In the genomic region with DNA sequence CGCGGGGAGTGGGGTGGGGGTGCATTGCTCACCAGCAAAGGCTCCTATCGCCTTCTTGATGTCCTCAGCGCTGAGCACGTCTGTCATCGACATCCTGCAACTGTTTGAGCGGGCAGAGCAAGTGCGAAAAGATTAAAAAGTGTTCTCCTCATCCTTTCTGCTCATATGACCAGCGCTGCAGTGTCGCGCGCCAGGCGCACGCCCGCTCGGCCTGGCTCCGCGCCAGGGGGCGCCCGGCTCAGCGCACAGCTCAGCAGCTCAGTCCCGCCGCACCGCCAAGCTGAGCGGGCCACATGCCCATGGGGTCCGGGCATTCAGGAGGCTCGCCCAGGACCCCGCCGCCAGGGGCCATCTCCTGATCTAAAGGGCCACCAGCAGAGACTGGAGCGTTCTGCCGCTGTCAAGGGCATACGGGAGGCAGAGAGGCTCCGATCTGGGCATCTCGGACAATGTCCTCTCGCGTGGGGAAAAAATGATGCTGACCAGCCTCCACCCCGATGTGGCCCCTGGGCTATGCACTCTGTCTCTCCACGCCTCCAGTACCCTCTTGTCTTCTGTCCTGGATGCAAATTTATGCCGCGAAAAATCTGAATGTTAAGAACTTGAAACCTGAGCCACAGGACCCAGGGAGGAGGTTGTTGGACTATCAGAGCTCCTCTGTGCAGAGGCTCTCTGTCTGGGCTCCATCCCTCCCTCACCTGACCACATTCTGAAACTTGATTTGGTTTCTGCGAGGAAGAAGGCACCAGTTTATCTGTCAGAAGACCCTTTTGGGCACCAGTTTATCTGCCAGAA, we compare ENCODE assay signal across 9 mouse cellular contexts. TPM values are rescaled to one million over a fixed set of nuclear protein-coding genes. Genes with fewer than 3 reads are reported as not detected.
DNase-seq lines count a peak whose midpoint lies in the region; ATAC-seq lines count a peak whose summit lies in the region.
"Had no signal": no experiment of that assay in that cellular context is flagged by ENCODE, and none has a peak within 500 bp of the region (broad histone marks: within the 10 kb centered on the region; RNA-seq: fewer than 3 reads in every experiment).

No protein-coding gene starts in this region.

- H3K9me3 ChIP-seq in forebrain, embryonic 12.5 days, result no peaks in the 10 kb centered on the region
- no peaks in the 10 kb centered on the region for H3K9me3 ChIP-seq in intestine, embryonic 15.5 days

- peak; percentile 78 for ATAC-seq in forebrain, embryonic 12.5 days (ENCODE audit: low FRiP score)
- ATAC-seq in intestine, embryonic 15.5 days, result no peak

- peak overlapping the region; percentile 30 for H3K4me3 ChIP-seq in forebrain, embryonic 12.5 days (replicated peaks)
- peak overlapping the region; percentile 21; the same call in 1 of the 2 replicates for H3K4me3 ChIP-seq in intestine, embryonic 15.5 days (replicated peaks)

- H3K27ac ChIP-seq in forebrain, embryonic 12.5 days, result no peak overlapping the region
- no peak overlapping the region for H3K27ac ChIP-seq in intestine, embryonic 15.5 days
- H3K27ac ChIP-seq: macrophage had no signal

- H3K36me3 ChIP-seq in forebrain, embryonic 12.5 days (replicated peaks), result no peaks in the 10 kb centered on the region
- no peaks in the 10 kb centered on the region for H3K36me3 ChIP-seq in intestine, embryonic 15.5 days

- WGBS in forebrain, embryonic 12.5 days, result 1% methylated on average over 41 of the region's 41 CpGs
- 3% methylated on average over 41 of the region's 41 CpGs for WGBS in intestine, embryonic 15.5 days

- peaks cover 10% of the 10 kb centered on the region for H3K4me1 ChIP-seq in forebrain, embryonic 12.5 days
- H3K4me1 ChIP-seq in intestine, embryonic 15.5 days (replicated peaks), result peaks cover 4% of the 10 kb centered on the region; the same call in 1 of the 2 replicates

- H3K27me3 ChIP-seq in forebrain, embryonic 12.5 days, result peaks cover 63% of the 10 kb centered on the region
- H3K27me3 ChIP-seq in intestine, embryonic 15.5 days (replicated peaks), result peaks cover 56% of the 10 kb centered on the region

- H3K9ac ChIP-seq in forebrain, embryonic 12.5 days, result peak overlapping the region; percentile 46; the same call in 1 of the 2 replicates
- H3K9ac ChIP-seq in intestine, embryonic 15.5 days, result peak overlapping the region; percentile 8; the same call in 1 of the 2 replicates

- DNase-seq in right cerebral cortex, adult 18-20 months, result peak; percentile 50
- DNase-seq in right cerebral cortex, postnatal 36 days (ENCODE audit: low spot score in 2 of 2), result no peak
- DNase-seq in cerebellum, adult 11 months, result peak; percentile 36
- peak; percentile 36 for DNase-seq in liver
- peak; percentile 79 for DNase-seq in retina, postnatal 1 day
- no peak for DNase-seq in yolk sac, embryonic 10.5 days (ENCODE audit: low spot score)

- H3K4me2 ChIP-seq in forebrain, embryonic 12.5 days, result peak overlapping the region; percentile 57
- H3K4me2 ChIP-seq in intestine, embryonic 15.5 days (replicated peaks), result peak overlapping the region; percentile 56

RNA-seq across cellular contexts. Expression of a gene that starts 1.9 kb away (rescaled TPM):
- polyA plus RNA-seq in forebrain, embryonic 12.5 days (2016; fragmentation: Nextera tagmentation; extraction: Ambion mirVana), result not detected in 2 replicates
- not detected in 2 replicates for polyA plus RNA-seq in intestine, embryonic 15.5 days (2015; fragmentation: Nextera tagmentation; extraction: Ambion mirVana)
- polyA plus RNA-seq: macrophage had no signal

RNA-seq across cellular contexts. Expression of a gene that starts 30.3 kb away (rescaled TPM):
- polyA plus RNA-seq in forebrain, embryonic 12.5 days (2016; fragmentation: Nextera tagmentation; extraction: Ambion mirVana), result 127 and 131 TPM in 2 replicates
- 60.5 and 62.9 TPM in 2 replicates for polyA plus RNA-seq in intestine, embryonic 15.5 days (2015; fragmentation: Nextera tagmentation; extraction: Ambion mirVana)

RNA-seq across cellular contexts. Expression of a gene that starts 40.4 kb away (rescaled TPM):
- polyA plus RNA-seq in forebrain, embryonic 12.5 days (2016; fragmentation: Nextera tagmentation; extraction: Ambion mirVana), result 2.6 and 3.2 TPM in 2 replicates
- 5.1 and 5.6 TPM in 2 replicates for polyA plus RNA-seq in intestine, embryonic 15.5 days (2015; fragmentation: Nextera tagmentation; extraction: Ambion mirVana)

Comparison
In these comparisons a context has a peak if more than half of its experiments do, and no peak if none do; other contexts are left out.
1. DNase-seq: peak in right cerebral cortex, adult 18-20 months (single experiment), cerebellum, adult 11 months (single experiment), liver (single experiment) and retina, postnatal 1 day (single experiment); none in right cerebral cortex, postnatal 36 days (0 of 2) and yolk sac, embryonic 10.5 days (single experiment).